Mouse (Mus musculus) embryonic facial prominence, embryonic 15.5 days (tissue): ENCODE measurements at regions not wholly inside any gene's neighbourhood (a gene's known extent, or its start where the extent isn't known, plus 50 kb on each side); places are given as distances from the start of the nearest gene placed in this dataset.

Source experiments
- ATAC-seq: fragments of 200-750 bp; cut with Nextera tagmentation; 2 replicates; pipeline ENCODE4 v1.8.0; 2017; ENCODE audit warnings: low read depth, moderate TSS enrichment; ENCODE audit not compliant: insufficient number of reproducible peaks, low FRiP score, low TSS enrichment
- H3K27ac ChIP-seq: fragments of 300-500 bp; sonication (generic); replicated peaks from 2 replicates; pipeline ENCODE4 v1.5.1; 2015; ENCODE audit warnings: mild to moderate bottlenecking, inconsistent platforms
- H3K27me3 ChIP-seq: fragments of 300-500 bp; sonication (generic); 2 replicates; pipeline ENCODE4 v1.6.1; 2015; ENCODE audit warnings: inconsistent platforms
- H3K36me3 ChIP-seq: fragments of 300-500 bp; sonication (generic); 2 replicates; pipeline ENCODE4 v1.6.1; 2015; ENCODE audit warnings: mild to moderate bottlenecking, inconsistent platforms
- H3K4me1 ChIP-seq: fragments of 300-500 bp; sonication (generic); 2 replicates; pipeline ENCODE4 v1.6.1; 2015; ENCODE audit warnings: inconsistent platforms
- H3K4me2 ChIP-seq: fragments of 300-500 bp; sonication (generic); replicated peaks from 2 replicates; pipeline ENCODE4 v1.6.1; 2015; ENCODE audit warnings: mild to moderate bottlenecking, inconsistent platforms
- H3K4me3 ChIP-seq: fragments of 300-500 bp; sonication (generic); replicated peaks from 2 replicates; pipeline ENCODE4 v1.5.1; 2015; ENCODE audit warnings: mild to moderate bottlenecking, inconsistent platforms
- H3K9ac ChIP-seq: fragments of 300-500 bp; sonication (generic); 2 replicates; pipeline ENCODE4 v1.6.1; 2015; ENCODE audit warnings: inconsistent platforms
- H3K9me3 ChIP-seq: fragments of 300-500 bp; sonication (generic); replicated peaks from 2 replicates; pipeline ENCODE4 v1.6.1; 2016; ENCODE audit warnings: inconsistent platforms
- whole genome bisulfite sequencing: fragments of 180-500 bp; shearing (Covaris S2); methylation state at CpG from one replicate; pipeline ENCODE4 v1.1.7; 2015; 5-methylcytosine and 5-hydroxymethylcytosine counted together

DNA sequence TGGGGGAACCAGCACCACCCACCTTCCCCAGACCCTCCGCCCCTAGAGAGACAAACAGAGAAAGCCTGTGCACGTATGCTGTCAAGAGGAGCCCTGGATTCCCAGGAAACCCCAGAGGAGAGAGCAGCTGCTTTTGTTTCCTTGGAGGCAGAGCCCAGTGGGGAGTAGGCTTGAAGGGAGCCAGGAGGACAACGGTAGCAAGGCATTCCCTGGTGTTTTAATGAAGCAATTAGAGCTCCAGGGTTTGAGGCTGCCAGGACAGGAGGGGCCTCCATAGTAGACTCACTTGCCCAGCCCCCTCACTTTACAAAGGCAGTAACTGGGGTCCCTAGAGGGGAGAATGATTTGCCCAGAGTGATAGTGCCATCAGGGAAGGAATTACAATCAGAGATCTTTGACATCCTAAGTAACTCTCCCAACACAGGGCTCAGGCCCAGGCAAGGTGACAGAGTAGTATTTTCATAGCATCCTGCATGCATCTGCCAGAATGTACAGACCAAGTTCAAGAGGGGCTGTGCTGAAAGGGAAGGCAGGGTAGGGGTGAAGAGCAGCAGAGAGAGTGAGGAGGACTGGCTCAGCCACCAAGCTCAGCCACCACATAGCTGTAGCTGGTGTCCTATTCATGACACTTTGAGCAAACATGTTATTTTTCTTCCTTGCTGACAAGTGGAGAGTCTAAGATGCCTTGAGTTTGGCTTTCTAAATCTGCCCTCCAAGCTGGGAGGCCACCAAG, 389.0 kb downstream of the Nedd1 start:
- H3K27me3 ChIP-seq: no peaks in the 10 kb centered on the region
- H3K4me1 ChIP-seq: peaks cover 6% of the 10 kb centered on the region; the same call in 1 of the 2 replicates
- no peak overlapping the region for H3K27ac ChIP-seq
- H3K4me3 ChIP-seq: no peak overlapping the region
- WGBS: 18% methylated on average over 3 of the region's 3 CpGs
- H3K9ac ChIP-seq: no peak overlapping the region
- H3K4me2 ChIP-seq: no peak overlapping the region
- peak; percentile 69 for ATAC-seq
- no peaks in the 10 kb centered on the region for H3K36me3 ChIP-seq
- no peaks in the 10 kb centered on the region for H3K9me3 ChIP-seq

DNA sequence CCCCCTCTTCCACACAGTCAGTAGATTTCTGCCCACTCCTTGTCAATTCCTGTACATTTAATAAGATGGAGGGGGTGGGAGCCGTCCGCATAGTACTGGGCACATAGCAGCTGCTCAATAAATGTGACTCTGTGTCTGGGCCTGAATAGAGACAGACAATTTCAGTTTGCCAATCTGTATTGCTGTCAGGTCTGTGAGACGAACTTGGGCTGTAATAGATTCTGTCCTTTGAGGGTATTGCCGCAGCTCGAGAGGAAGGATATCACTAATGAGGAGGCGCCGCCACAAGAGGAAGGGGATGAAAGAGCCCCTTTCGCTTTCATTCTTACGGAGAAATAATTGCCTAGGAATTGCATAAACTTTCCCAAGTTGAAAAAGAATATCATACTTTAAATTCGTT, 392.1 kb downstream of the Nedd1 start:
- Histone ChIP-seq H3K9me3 (no peaks in the 10 kb centered on the region), H3K4me2 (no peak overlapping the region), H3K36me3 (no peaks in the 10 kb centered on the region), H3K4me3 (no peak overlapping the region), H3K27me3 (no peaks in the 10 kb centered on the region), H3K27ac (no peak overlapping the region), H3K4me1 (peaks cover 6% of the 10 kb centered on the region; the same call in 1 of the 2 replicates), H3K9ac (no peak overlapping the region)
- WGBS: 54% methylated on average over 10 of the region's 10 CpGs
- no peak for ATAC-seq

- H3K9me3 ChIP-seq: no peaks in the 10 kb centered on the region
- ATAC-seq: no peak
- H3K9ac ChIP-seq: no peak overlapping the region
- H3K36me3 ChIP-seq: no peaks in the 10 kb centered on the region
- no peaks in the 10 kb centered on the region for H3K27me3 ChIP-seq
- no peak overlapping the region for H3K4me2 ChIP-seq
- peaks cover 6% of the 10 kb centered on the region; the same call in 1 of the 2 replicates for H3K4me1 ChIP-seq
- 41% methylated on average over 1 of the region's 1 CpGs for WGBS
- no peak overlapping the region for H3K27ac ChIP-seq
- no peak overlapping the region for H3K4me3 ChIP-seq
These were observed 392.6 kb downstream of the Nedd1 start for GRCm38 (mm10) chr10:92329661-92330060.

- ATAC-seq: no peak
- WGBS: 74% methylated on average over 4 of the region's 4 CpGs
- Histone ChIP-seq H3K4me2 (no peak overlapping the region), H3K9me3 (no peaks in the 10 kb centered on the region), H3K27ac (no peak overlapping the region), H3K27me3 (no peaks in the 10 kb centered on the region), H3K4me3 (no peak overlapping the region), H3K36me3 (no peaks in the 10 kb centered on the region), H3K9ac (no peak overlapping the region), H3K4me1 (no peaks in the 10 kb centered on the region)
These were observed 396.8 kb downstream of the Nedd1 start for GRCm38 (mm10) chr10:92325284-92325989.

DNA sequence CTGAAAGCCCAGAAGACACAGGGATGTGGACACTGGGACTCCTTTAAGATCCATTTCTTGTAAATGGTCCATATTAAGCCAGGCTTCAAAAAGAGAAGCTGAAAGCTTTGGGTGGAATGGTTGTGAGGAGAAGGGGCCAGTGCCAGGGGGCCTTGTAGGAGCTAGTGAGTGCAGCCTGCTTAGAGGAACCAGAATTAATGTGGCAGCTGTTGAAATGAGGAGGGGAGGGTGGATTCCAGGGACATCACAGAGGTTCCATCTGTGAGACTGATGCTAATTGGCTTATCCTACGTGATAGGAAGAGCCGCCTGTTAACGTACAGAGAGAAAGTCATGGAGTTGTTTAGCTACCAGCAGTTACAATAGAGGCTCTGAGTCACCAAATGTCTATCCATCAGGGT, 407.6 kb downstream of the Nedd1 start:
- no peak overlapping the region for H3K4me3 ChIP-seq
- H3K36me3 ChIP-seq: no peaks in the 10 kb centered on the region
- H3K27me3 ChIP-seq: no peaks in the 10 kb centered on the region
- H3K4me1 ChIP-seq: no peaks in the 10 kb centered on the region
- no peak for ATAC-seq
- no peaks in the 10 kb centered on the region for H3K9me3 ChIP-seq
- no peak overlapping the region for H3K4me2 ChIP-seq
- H3K9ac ChIP-seq: no peak overlapping the region
- WGBS: 56% methylated on average over 3 of the region's 3 CpGs
- H3K27ac ChIP-seq: no peak overlapping the region

GRCm38 (mm10) chr10:92312278-92312677, 409.9 kb downstream of the Nedd1 start:
- H3K9ac ChIP-seq: no peak overlapping the region
- no peak for ATAC-seq
- H3K27me3 ChIP-seq: no peaks in the 10 kb centered on the region
- H3K4me3 ChIP-seq: no peak overlapping the region
- H3K4me2 ChIP-seq: no peak overlapping the region
- H3K9me3 ChIP-seq: no peaks in the 10 kb centered on the region
- no peak overlapping the region for H3K27ac ChIP-seq
- WGBS: 74% methylated on average over 6 of the region's 6 CpGs
- no peaks in the 10 kb centered on the region for H3K36me3 ChIP-seq
- no peaks in the 10 kb centered on the region for H3K4me1 ChIP-seq

GRCm38 (mm10) chr10:92308643-92309042, 413.6 kb downstream of the Nedd1 start:
- Histone ChIP-seq H3K4me1 (no peaks in the 10 kb centered on the region), H3K4me2 (no peak overlapping the region), H3K4me3 (no peak overlapping the region), H3K27ac (no peak overlapping the region), H3K9ac (no peak overlapping the region), H3K36me3 (no peaks in the 10 kb centered on the region), H3K27me3 (no peaks in the 10 kb centered on the region), H3K9me3 (no peaks in the 10 kb centered on the region)
- 88% methylated on average over 3 of the region's 3 CpGs for WGBS
- no peak for ATAC-seq

- no peak for ATAC-seq
- Histone ChIP-seq H3K9me3 (no peaks in the 10 kb centered on the region), H3K27ac (no peak overlapping the region), H3K27me3 (no peaks in the 10 kb centered on the region), H3K36me3 (no peaks in the 10 kb centered on the region), H3K9ac (no peak overlapping the region), H3K4me1 (no peaks in the 10 kb centered on the region), H3K4me2 (no peak overlapping the region), H3K4me3 (no peak overlapping the region)
- 35% methylated on average over 3 of the region's 3 CpGs for WGBS
These were observed 414.4 kb downstream of the Nedd1 start for GRCm38 (mm10) chr10:92307861-92308260.

DNA sequence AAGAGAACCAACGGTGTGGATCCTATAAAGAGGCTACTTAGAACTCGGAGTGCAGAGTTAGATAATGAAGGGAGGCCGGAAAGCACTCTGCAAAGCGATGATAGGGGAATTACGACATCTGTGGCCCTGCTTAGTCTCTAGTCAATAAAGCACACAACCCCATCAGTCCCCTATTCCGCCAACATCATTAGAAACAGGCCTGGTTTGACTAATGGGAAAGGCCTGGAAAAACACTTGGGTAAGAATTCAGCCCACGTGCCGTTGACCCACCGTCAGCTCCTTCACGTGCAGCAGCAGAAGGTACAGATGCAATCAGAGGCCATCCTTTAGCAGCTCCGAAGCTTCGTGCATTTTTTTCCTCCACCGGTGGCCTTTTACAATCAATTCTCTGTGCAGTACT, 423.5 kb downstream of the Nedd1 start:
- Histone ChIP-seq H3K4me3 (no peak overlapping the region), H3K4me2 (no peak overlapping the region), H3K4me1 (no peaks in the 10 kb centered on the region), H3K27me3 (no peaks in the 10 kb centered on the region), H3K27ac (no peak overlapping the region), H3K36me3 (no peaks in the 10 kb centered on the region), H3K9me3 (no peaks in the 10 kb centered on the region), H3K9ac (no peak overlapping the region)
- no peak for ATAC-seq
- WGBS: 54% methylated on average over 13 of the region's 13 CpGs

- 60% methylated on average over 4 of the region's 4 CpGs for WGBS
- no peaks in the 10 kb centered on the region for H3K27me3 ChIP-seq
- H3K9me3 ChIP-seq: no peaks in the 10 kb centered on the region
- no peak overlapping the region for H3K4me2 ChIP-seq
- no peak overlapping the region for H3K4me3 ChIP-seq
- H3K4me1 ChIP-seq: no peaks in the 10 kb centered on the region
- ATAC-seq: no peak
- no peak overlapping the region for H3K9ac ChIP-seq
- H3K36me3 ChIP-seq: no peaks in the 10 kb centered on the region
- no peak overlapping the region for H3K27ac ChIP-seq
These were observed 425.4 kb downstream of the Nedd1 start for GRCm38 (mm10) chr10:92296837-92297236.

DNA sequence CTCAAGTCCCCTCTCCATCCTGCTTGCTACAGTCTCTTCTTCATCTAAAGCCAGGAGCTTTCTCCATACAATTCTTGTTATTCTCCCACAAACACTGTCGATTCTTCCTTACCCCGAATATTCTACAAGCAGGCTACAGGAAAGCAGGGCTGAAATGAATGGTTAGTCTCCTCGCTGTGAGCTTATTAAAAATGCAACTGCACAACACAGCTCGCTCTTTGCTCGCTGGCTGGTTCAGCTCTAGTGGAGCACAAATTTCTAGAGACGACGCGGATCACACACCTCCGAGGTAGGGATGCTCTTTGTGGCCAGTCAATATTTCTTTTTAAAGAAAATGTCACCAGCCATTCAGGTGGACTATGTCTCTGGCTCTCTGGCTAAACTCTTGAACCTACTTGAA, 425.9 kb downstream of the Nedd1 start:
- H3K4me2 ChIP-seq: no peak overlapping the region
- ATAC-seq: no peak
- no peaks in the 10 kb centered on the region for H3K9me3 ChIP-seq
- H3K9ac ChIP-seq: no peak overlapping the region
- no peak overlapping the region for H3K27ac ChIP-seq
- no peak overlapping the region for H3K4me3 ChIP-seq
- no peaks in the 10 kb centered on the region for H3K36me3 ChIP-seq
- no peaks in the 10 kb centered on the region for H3K27me3 ChIP-seq
- WGBS: 86% methylated on average over 9 of the region's 9 CpGs
- H3K4me1 ChIP-seq: no peaks in the 10 kb centered on the region

DNA sequence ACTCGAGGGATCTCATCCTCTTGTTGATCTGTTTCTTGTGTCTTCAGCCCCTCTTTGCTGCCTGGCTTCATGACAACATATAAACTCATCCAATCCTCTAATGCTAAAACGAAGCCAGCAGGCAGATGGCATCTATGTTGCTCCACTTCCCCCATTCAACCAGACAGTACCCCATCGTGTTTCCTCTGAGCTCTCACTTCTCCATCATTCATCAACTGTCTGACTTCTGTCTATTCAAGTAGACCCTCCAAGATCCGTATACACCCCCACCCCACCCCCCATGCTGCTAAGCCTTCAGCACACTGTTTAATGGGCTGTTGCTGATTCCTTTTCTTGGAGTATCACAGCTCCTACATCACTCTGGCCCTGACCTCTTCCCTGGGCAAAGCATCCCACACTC, 429.0 kb downstream of the Nedd1 start:
- Histone ChIP-seq H3K27ac (no peak overlapping the region), H3K4me2 (no peak overlapping the region), H3K4me3 (no peak overlapping the region), H3K27me3 (no peaks in the 10 kb centered on the region), H3K9me3 (no peaks in the 10 kb centered on the region), H3K36me3 (no peaks in the 10 kb centered on the region), H3K4me1 (no peaks in the 10 kb centered on the region), H3K9ac (no peak overlapping the region)
- 73% methylated on average over 4 of the region's 4 CpGs for WGBS
- ATAC-seq: no peak
